Mouse (Mus musculus): ENCODE measurements around the gene Acpp. TPM values are rescaled to one million over a fixed set of nuclear protein-coding genes. Genes with fewer than 3 reads are reported as not detected.
"Not testable (repeated sequence)": the region's sequence is repeated elsewhere in the genome, so short reads cannot be mapped to it uniquely, and the experiment has no call there.

Acpp gene
- 1 to 10 TPM in 1 of 2 experiments, under 1 TPM in 1; 0.58 to 9.6 TPM for total RNA-seq (2021)
- long read RNA-seq, experiment 1, partial matches to known transcripts, result 0 of 2 reads
- long read RNA-seq, experiment 1, other reads (novel, unspliced or antisense), result 2 of 2 reads
- long read RNA-seq, experiment 2, partial matches to known transcripts, result 0 of 1 reads
- long read RNA-seq, experiment 2, other reads (novel, unspliced or antisense), result 1 of 1 reads

DNA sequence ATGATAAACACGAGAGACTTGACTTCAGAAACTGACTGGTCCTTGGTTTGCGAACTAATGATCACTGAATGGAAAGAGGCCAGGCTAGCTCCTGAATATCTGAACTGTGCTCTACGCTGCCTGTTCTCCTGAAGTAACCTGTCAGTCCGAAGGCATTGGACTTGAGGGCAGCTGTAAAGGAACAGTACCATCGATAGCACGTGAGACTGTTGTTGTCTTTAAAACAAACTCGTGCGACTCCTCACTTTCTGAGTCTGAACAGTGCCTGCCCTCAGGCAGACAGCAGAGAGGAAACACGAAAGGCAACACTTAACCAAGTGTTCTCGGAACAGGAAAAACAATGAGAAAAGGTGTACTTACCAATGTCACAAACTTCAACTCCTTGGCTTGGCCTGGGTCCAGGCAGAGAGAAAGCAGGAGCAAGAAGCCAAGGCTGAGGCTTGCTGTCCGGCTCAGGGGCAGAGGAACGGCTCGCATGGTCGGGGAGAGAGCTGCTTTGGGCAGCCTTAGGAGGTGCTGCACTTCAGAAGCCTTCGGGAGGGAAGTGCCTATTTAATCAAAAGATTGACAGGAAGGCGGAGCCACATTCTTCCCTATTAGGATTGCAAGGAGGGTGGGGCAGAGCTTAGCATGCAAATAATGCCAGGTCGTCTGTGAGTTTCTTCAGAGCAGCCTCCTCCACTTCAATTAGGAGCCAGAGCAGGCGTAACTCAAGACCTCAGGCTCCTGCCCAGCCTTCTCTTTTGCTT, at the start of gene Acpp:
TSS of gene Acpp (minus strand) at position 566 of the 749 bp plus-strand sequence.
- peak in 1 of 2 experiments; percentile 18 for DNase-seq (ENCODE audit: low spot score in 2 of 2)

DNA sequence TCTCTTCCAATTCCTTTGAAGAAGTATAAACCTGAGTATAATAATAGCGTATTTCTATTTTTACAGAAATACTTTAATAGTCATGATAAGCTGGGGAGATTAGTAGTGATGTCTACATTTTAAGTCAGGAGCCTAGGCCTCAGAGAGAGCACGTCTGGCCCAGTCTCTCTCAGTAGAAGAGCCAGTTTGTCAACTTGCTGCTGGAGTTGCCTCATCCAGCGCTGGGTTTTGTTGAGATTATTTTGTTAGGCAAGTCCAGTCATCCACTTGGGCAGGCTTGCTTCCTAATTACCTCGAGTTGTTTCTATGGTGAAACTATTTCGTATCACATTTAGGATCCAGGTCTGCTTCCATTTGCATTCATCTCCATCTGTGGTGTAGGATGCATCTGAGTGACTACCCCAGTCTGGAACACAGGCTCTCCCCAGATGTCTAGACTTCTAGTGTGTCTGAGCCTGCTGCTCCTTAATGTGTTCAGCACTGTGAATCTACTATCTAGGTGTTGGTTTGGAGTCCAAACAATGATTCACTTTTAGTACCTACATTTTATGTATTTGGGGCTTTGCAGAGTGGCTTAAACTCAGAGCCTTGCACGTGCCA, 45.1 kb upstream of the Acpp start:
- DNase-seq (ENCODE audit: low spot score in 2 of 2), result no peak

DNA sequence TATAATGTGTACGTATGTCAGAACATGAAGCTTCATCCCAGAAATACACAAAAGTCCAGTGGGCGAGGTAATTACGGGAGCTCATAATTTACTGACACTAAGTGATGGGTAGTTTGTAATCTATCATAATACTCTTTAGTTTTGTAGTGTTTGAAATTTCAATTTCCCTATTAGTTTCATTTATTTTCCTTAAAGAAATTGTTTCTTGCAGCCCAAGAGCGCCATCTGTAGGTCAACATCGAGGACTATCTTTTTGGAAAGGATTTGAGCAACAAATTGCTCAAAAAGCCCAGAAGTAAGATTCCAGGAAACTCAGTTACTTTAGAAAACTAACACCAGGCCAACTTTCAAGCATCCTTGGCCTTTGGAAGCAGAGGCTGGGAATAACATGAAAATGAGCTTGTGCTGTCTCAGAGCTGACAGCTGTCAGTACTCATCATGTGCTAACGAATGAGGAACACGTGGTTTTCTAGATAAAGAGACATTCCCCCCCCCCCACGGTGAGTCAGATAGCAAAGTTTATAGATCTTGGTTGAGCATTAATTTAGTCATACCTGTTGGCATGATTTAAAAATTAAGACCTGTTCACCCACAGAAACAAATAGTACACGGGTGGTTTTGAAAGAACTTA, 42.1 kb upstream of the Acpp start:
- peak in 1 of 2 experiments; percentile 14 for DNase-seq (ENCODE audit: low spot score in 2 of 2)

- no peak for DNase-seq (ENCODE audit: low spot score in 2 of 2)
Measured at GRCm38 (mm10) chr9:104375573-104375972, 38.0 kb upstream of the Acpp start.

GRCm38 (mm10) chr9:104373253-104373652, 35.7 kb upstream of the Acpp start:
- peak; percentile 9 to 31 for DNase-seq (ENCODE audit: low spot score in 2 of 2)

GRCm38 (mm10) chr9:104366983-104367382, 29.4 kb upstream of the Acpp start:
- DNase-seq (ENCODE audit: low spot score in 2 of 2), result no peak

DNA sequence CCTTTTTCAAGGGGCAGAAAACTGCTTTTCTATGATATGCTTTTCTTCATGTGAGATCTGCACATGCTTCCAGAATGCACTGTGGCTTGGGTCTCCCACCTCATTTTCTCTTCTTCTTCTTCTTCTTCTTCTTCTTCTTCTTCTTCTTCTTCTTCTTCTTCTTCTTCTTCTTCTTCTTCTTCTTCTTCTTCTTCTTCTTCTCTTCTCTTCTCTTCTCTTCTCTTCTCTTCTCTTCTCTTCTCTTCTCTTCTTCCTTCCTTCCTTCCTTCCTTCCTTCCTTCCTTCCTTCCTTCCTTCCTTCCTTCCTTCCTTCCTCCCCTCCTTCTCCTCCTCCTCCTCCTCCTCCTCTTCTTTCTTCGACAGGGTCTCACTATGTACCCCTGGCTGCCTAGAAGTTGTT, 24.4 kb upstream of the Acpp start:
- not testable (repeated sequence) for DNase-seq (ENCODE audit: low spot score in 2 of 2)

DNA sequence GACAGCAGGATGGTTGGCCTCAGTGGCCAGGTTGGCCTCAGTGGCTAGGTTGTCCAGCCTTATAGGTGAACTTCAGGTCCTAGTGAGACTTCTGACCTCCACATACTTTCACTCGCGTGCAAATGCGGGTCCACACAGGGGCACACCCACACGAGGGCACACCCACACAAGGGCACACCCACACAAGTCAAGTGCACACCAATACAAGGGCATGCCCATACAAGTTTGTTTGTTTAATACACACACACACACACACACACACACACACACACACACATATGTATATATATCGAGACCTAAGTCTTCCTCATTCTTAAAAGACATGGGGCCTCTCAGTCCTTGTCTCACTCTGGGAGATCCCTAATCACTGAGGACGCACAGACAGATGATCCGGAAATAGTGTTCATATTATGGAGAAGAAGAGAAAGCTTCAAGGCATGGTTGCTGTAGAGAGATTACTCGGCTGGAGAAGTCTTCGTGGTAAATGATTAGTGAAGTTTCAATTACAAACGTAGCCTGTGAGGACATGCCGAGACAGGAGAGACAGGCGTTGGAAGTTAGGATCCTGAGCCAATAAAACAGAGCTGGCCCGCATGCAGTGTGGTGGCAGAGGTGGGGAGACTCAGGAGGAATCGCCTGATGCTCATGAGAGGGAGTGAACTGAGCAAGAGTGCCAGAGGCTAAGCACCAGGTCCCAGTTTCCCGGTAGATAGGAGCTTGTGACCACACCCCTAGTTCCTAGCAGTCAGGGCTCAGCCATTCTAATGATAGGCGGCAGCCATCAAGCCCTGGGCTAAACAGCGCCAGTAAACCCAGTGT, 23.7 kb upstream of the Acpp start:
- no peak for DNase-seq (ENCODE audit: low spot score in 2 of 2)

GRCm38 (mm10) chr9:104360389-104360788, 22.8 kb upstream of the Acpp start:
- no peak for DNase-seq (ENCODE audit: low spot score in 2 of 2)

DNA sequence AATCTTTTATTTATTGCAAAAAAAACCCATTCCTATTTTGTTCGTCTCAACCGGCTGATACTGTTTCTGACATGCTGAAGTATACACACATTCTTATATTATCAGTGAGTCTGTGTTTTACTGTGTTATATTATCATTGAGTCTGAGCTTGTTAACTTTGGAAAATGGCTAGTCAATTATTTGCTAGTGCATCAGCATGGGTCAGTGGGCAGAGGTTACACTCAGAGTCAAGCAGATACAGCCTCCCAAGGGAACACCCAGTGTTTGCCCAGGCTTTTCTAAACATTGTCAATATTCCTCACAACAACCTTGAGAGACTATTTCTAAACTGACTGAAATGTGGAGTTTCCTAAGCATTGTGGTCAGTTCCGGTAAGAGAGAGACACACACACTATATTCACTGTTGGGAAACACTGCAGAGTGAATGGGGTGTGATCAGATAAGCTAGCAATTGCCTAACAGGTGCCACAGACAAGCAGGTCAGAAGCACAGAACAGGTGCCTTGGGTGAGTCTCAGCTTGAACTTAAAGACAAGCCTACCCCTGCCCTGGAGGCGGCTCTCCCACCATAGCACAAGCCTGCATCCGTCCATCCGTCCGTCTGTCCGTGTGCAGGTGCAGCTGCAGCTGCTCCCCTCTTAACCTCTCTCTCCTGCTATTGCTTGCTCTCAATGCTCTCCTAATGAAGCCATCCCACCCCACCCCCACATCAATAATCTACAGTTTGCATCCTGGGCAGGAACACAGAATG, 18.1 kb upstream of the Acpp start:
- no peak for DNase-seq (ENCODE audit: low spot score in 2 of 2)

DNA sequence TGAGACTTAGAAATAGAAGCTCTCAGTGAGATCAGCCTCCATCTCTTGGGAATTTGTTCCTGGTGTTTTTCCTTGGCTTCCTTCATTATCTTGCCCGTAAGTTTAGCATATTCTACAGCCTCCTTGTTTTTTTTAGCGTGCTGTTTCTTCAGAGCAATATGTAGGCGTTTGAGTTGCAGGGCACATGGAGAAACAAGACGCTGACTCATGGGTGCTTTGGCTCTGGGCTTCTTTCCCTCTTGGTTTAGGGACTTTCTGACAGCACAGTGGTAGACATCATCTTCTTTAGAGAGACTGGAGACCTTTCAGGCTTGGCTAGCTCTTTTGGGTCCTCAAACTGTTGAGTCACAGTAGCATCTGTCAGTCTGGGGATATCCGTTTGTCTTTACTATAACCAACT, 6.6 kb upstream of the Acpp start:
- DNase-seq (ENCODE audit: low spot score in 2 of 2), result no peak

- DNase-seq (ENCODE audit: low spot score in 2 of 2), result no peak
Measured at GRCm38 (mm10) chr9:104339483-104339882, 1.9 kb upstream of the Acpp start.

GRCm38 (mm10) chr9:104338489-104339427, 1.2 kb upstream of the Acpp start:
- DNase-seq (ENCODE audit: low spot score in 2 of 2), result no peak

GRCm38 (mm10) chr9:104331301-104331700, 6.2 kb downstream of the Acpp start:
- DNase-seq (ENCODE audit: low spot score in 2 of 2), result no peak

GRCm38 (mm10) chr9:104328655-104329054, 8.9 kb downstream of the Acpp start:
- no peak for DNase-seq (ENCODE audit: low spot score in 2 of 2)

DNA sequence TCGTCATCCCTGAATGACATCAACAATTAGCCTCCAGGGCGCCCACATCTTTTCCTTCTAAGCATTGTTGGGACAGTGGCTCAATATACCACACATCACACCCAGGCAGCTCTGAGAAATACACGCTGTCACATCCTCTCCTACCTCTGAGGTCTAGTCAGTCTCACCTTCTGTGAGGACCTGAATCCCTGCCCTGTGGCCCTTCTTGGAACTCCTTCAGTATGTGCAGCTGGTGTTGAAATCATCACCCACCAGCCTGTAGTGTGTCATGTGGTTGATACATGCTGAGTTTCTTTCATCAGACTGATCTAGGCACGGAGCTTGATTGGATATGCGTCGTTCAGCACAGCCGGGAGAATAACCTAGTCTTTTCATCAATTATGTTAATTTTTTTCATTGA, 16.0 kb downstream of the Acpp start:
- DNase-seq (ENCODE audit: low spot score in 2 of 2), result no peak

DNA sequence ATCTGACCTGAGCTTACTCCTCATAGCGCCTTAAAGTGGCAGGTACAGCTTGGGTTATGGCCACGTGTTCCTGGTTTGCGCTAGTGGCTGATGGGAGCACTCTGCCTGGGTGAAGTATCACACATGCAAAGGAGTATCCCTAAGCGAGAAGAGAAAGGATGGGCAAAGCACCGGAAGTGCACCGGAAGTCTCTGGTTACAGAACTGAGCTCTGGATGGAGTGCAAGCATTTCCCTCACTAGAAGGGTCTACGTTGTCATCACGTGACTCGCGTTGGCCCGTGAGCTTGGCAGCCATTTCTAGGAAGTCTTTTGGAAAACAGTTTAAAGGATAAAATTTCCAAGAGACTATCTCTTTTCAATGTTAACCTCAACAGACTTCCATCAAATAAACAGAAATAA, 21.2 kb downstream of the Acpp start:
- DNase-seq (ENCODE audit: low spot score in 2 of 2), result no peak

- peak; percentile 22 to 26 for DNase-seq (ENCODE audit: low spot score in 2 of 2)
Measured at GRCm38 (mm10) chr9:104315499-104315898, 22.0 kb downstream of the Acpp start.

- DNase-seq (ENCODE audit: low spot score in 2 of 2), result peak; percentile 56 to 74
Measured at GRCm38 (mm10) chr9:104306734-104307133, 30.8 kb downstream of the Acpp start.

Measured in adrenal gland, adult 18-20 months (tissue).